Mouse (Mus musculus) kidney, embryonic 16.5 days (tissue): ENCODE results near the gene L1td1. TPM values are rescaled to one million over a fixed set of nuclear protein-coding genes. Genes with fewer than 3 reads are reported as not detected.
"Not testable (repeated sequence)": the region's sequence is repeated elsewhere in the genome, so short reads cannot be mapped to it uniquely, and the experiment has no call there.

Experiments used
- ATAC-seq: fragments of 200-750 bp; cut with Nextera tagmentation; 2 replicates; pipeline ENCODE4 v1.8.0; 2017; ENCODE audit warnings: moderate TSS enrichment; ENCODE audit not compliant: low FRiP score, low TSS enrichment
- H3K27ac ChIP-seq: fragments of 300-500 bp; sonication (generic); 2 replicates; pipeline ENCODE4 v1.5.1; 2014; ENCODE audit warnings: low read length
- H3K27me3 ChIP-seq: fragments of 300-500 bp; sonication (generic); 2 replicates; pipeline ENCODE4 v1.6.1; 2014; ENCODE audit warnings: low read length, control low read depth, mixed read lengths; ENCODE audit not compliant: insufficient read depth
- H3K36me3 ChIP-seq: fragments of 300-500 bp; sonication (generic); 2 replicates; pipeline ENCODE4 v1.6.1; 2014; ENCODE audit warnings: low read length, control low read depth, mixed read lengths; ENCODE audit not compliant: insufficient read depth
- H3K4me1 ChIP-seq: fragments of 300-500 bp; sonication (generic); 2 replicates; pipeline ENCODE4 v1.6.1; 2014; ENCODE audit warnings: low read length, control low read depth, mixed read lengths; ENCODE audit not compliant: insufficient read depth
- H3K4me2 ChIP-seq: fragments of 300-500 bp; sonication (generic); replicated peaks from 2 replicates; pipeline ENCODE4 v1.6.1; 2014; ENCODE audit warnings: low read depth, low read length
- H3K4me3 ChIP-seq: fragments of 300-500 bp; sonication (generic); 2 replicates; pipeline ENCODE4 v1.5.1; 2014; ENCODE audit warnings: mild to moderate bottlenecking, low read length
- H3K9ac ChIP-seq: fragments of 300-500 bp; sonication (generic); replicated peaks from 2 replicates; pipeline ENCODE4 v1.6.1; 2014; ENCODE audit warnings: low read length
- H3K9me3 ChIP-seq: fragments of 300-500 bp; sonication (generic); 2 replicates; pipeline ENCODE4 v1.6.1; 2016; ENCODE audit warnings: low read length, control low read depth
- WGBS: fragments of 180-500 bp; shearing (Covaris S2); extraction: QIAGEN DNeasy Blood & Tissue Kit; methylation state at CpG from one replicate; pipeline ENCODE4 v1.1.7; 2014; 5-methylcytosine and 5-hydroxymethylcytosine counted together
- polyA plus RNA-seq: library from polyadenylated mRNA; unstranded; fragments of >200 nt; fragmentation: Nextera tagmentation; extraction: Ambion mirVana; gene quantifications from 2 replicates; pipeline ENCODE4 v1.2.1, GENCODE M21; 2015

L1td1 gene
- polyA plus RNA-seq, 1 experiment from 2014 or later, result 0.50 TPM

- Histone ChIP-seq H3K27ac (no peak overlapping the region), H3K9me3 (no peaks in the 10 kb centered on the region), H3K9ac (no peak overlapping the region), H3K36me3 (no peaks in the 10 kb centered on the region), H3K4me3 (no peak overlapping the region), H3K4me1 (no peaks in the 10 kb centered on the region), H3K27me3 (no peaks in the 10 kb centered on the region), H3K4me2 (no peak overlapping the region)
- WGBS, result 26% methylated on average over 12 of the region's 12 CpGs
- ATAC-seq, result peak; percentile 50
Measured at GRCm38 (mm10) chr4:98702201-98702894, 24.2 kb upstream of the L1td1 start.

GRCm38 (mm10) chr4:98710891-98711290, 15.6 kb upstream of the L1td1 start:
- no peaks in the 10 kb centered on the region for H3K36me3 ChIP-seq
- H3K4me3 ChIP-seq, result no peak overlapping the region
- H3K4me1 ChIP-seq, result no peaks in the 10 kb centered on the region
- no peaks in the 10 kb centered on the region for H3K9me3 ChIP-seq
- no peak overlapping the region for H3K4me2 ChIP-seq
- H3K9ac ChIP-seq, result no peak overlapping the region
- 93% methylated on average over 8 of the region's 8 CpGs for WGBS
- no peaks in the 10 kb centered on the region for H3K27me3 ChIP-seq
- ATAC-seq, result no peak
- no peak overlapping the region for H3K27ac ChIP-seq

DNA sequence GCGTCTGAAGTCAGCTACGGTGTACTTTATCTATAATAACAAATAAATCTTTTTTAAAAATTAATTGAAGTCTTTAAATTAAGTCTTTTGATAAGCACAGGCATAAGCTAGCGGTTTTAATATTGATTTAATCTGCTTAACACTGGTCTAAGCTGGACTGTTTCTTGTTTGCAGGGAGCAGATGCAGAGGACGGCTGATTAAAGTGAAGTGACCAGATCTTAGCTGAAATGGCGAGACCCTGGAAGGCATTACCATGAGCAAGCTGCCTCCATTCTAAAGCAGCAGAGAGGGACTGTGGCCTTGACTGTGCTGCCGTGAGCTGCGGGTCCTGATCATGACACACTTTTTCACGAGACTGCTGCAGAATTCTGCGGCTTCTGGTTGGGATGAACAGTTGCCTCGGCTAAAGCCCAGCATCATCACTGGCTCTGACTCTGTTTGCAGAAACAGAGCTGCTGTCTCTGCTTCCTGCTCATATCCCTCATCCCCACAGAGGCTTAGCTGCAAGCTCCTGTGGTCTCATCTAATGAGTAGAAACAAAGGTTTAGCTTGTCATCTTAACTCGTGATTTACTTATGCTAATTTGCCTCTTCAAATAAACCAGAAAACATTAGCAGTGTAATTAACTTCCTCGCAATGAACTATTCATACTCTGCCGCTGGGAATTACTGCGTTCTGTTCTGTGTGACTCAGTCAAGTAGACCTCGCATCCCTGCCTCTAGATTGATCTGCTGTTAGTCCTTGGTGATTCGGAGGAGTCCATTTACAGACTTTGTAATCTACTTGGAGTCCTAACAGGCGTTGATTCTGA, 8.6 kb upstream of the L1td1 start:
- no peak overlapping the region for H3K4me3 ChIP-seq
- 88% methylated on average over 17 of the region's 17 CpGs for WGBS
- H3K9ac ChIP-seq, result no peak overlapping the region
- H3K9me3 ChIP-seq, result no peaks in the 10 kb centered on the region
- no peak overlapping the region for H3K4me2 ChIP-seq
- H3K36me3 ChIP-seq, result no peaks in the 10 kb centered on the region
- H3K27ac ChIP-seq, result no peak overlapping the region
- H3K4me1 ChIP-seq, result no peaks in the 10 kb centered on the region
- H3K27me3 ChIP-seq, result no peaks in the 10 kb centered on the region
- ATAC-seq, result no peak

DNA sequence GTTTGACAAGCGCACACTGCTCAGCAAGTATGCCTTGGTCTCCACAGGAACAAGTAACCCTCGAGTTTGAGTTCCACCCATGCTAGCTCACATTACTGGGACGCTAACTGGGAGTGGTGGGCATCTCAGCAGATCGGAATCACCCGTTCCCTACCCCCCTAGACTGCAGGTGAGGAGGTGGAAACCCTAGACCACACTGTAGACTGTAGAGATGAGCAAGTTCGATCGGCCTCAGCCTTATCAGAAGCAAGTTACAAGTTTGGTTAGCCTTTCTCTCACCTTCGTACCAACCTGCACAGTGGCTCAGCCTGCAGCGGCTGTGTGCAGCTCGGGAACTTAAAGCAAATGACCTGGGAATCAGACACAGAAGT, 8.0 kb upstream of the L1td1 start:
- H3K36me3 ChIP-seq, result no peaks in the 10 kb centered on the region
- no peaks in the 10 kb centered on the region for H3K4me1 ChIP-seq
- H3K27me3 ChIP-seq, result no peaks in the 10 kb centered on the region
- ATAC-seq, result no peak
- no peak overlapping the region for H3K4me3 ChIP-seq
- no peak overlapping the region for H3K9ac ChIP-seq
- H3K4me2 ChIP-seq, result no peak overlapping the region
- H3K9me3 ChIP-seq, result no peaks in the 10 kb centered on the region
- WGBS, result 86% methylated on average over 10 of the region's 10 CpGs
- H3K27ac ChIP-seq, result no peak overlapping the region

DNA sequence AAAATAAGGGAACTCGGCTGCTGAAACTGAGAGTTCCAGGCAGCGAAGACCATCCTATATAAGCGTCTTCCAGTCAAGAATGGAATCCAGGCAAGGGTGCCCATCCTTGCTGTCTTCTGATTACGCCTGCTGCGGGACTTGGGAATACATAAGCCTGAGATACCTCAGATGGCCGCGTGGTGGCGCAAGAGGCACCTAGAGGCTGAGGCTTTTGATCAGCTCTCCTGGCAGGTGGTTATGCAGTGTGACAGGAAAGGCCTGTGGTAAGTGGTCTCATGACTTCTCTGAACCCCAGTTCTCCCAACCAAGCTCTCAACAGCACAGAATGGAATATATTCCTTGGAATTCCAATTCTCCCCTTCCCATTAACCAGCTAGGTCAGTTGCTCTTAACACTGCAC, 4.1 kb upstream of the L1td1 start:
- 13% methylated on average over 8 of the region's 8 CpGs for WGBS
- H3K27me3 ChIP-seq, result peaks cover 11% of the 10 kb centered on the region
- H3K27ac ChIP-seq, result no peak overlapping the region
- peaks cover 9% of the 10 kb centered on the region for H3K4me1 ChIP-seq
- H3K4me3 ChIP-seq, result no peak overlapping the region
- no peaks in the 10 kb centered on the region for H3K9me3 ChIP-seq
- no peak for ATAC-seq
- H3K9ac ChIP-seq, result no peak overlapping the region
- no peak overlapping the region for H3K4me2 ChIP-seq
- H3K36me3 ChIP-seq, result no peaks in the 10 kb centered on the region

GRCm38 (mm10) chr4:98724682-98725081, 1.9 kb upstream of the L1td1 start:
- not testable (repeated sequence) for H3K4me2 ChIP-seq, H3K27ac ChIP-seq, H3K36me3 ChIP-seq, ATAC-seq, H3K9ac ChIP-seq, H3K4me3 ChIP-seq, H3K9me3 ChIP-seq
- Histone ChIP-seq H3K4me1 (peaks cover 19% of the 10 kb centered on the region), H3K27me3 (peaks cover 25% of the 10 kb centered on the region)
- WGBS, result 94% methylated on average over 1 of the region's 1 CpGs

DNA sequence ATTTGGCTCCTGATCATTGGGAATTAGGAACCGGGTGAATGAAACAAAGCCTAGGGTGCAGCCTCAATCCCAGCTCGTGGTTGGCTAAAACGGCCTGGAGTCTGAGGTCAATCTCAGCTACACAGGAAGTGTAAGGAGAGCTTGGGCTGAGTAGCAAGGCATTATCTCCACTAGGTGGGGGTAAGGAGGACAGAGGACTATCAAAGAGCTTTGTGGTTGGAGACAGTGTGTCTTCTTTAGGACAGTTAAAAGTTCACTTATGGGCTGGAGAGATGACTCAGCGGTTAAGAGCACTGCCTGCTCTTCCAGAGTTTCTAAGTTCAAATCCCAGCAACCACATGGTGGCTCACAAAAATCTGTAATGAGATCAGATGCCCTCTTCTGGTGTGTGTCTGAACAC, 1.1 kb upstream of the L1td1 start:
- no peaks in the 10 kb centered on the region for H3K36me3 ChIP-seq
- H3K9ac ChIP-seq, result no peak overlapping the region
- ATAC-seq, result no peak
- 42% methylated on average over 4 of the region's 4 CpGs for WGBS
- H3K4me2 ChIP-seq, result no peak overlapping the region
- H3K9me3 ChIP-seq, result no peaks in the 10 kb centered on the region
- H3K4me3 ChIP-seq, result no peak overlapping the region
- peaks cover 19% of the 10 kb centered on the region for H3K4me1 ChIP-seq
- H3K27me3 ChIP-seq, result peaks cover 25% of the 10 kb centered on the region
- no peak overlapping the region for H3K27ac ChIP-seq

- H3K9ac ChIP-seq, result peak overlapping the region; percentile 60; the same call in 1 of the 2 replicates
- 5% methylated on average over 21 of the region's 21 CpGs for WGBS
- H3K36me3 ChIP-seq, result no peaks in the 10 kb centered on the region
- peak overlapping the region; percentile 39 for H3K4me3 ChIP-seq
- peaks cover 19% of the 10 kb centered on the region for H3K4me1 ChIP-seq
- H3K27me3 ChIP-seq, result peaks cover 25% of the 10 kb centered on the region
- no peak for ATAC-seq
- no peak overlapping the region for H3K27ac ChIP-seq
- no peaks in the 10 kb centered on the region for H3K9me3 ChIP-seq
- H3K4me2 ChIP-seq, result peak overlapping the region; percentile 55
Measured at GRCm38 (mm10) chr4:98727295-98727958, 893 bp downstream of the L1td1 start.

DNA sequence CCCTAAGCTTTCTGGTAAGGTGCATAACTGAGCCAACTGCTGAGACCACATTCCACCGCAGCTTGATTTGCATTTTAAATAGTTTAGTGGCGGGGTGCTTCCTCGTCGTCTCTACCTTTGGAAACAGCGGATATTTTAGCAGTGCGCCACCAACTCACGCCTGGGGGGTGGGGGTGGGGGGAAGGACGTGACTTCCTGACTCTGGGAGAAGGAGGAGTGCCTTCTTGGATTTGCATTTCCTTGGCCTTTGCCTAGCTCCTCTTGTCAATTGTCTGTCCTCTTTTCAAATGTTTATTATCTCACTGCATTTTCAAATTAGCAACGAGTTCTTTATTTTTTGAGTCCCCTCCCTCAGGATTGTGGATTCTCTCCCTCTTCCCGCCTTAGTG, 1.4 kb downstream of the L1td1 start:
- no peaks in the 10 kb centered on the region for H3K9me3 ChIP-seq
- peak overlapping the region; percentile 55 for H3K4me2 ChIP-seq
- 5% methylated on average over 10 of the region's 10 CpGs for WGBS
- ATAC-seq, result 0 out of 2 replicates have a peak, but pooled peaks have one; percentile 29
- H3K36me3 ChIP-seq, result no peaks in the 10 kb centered on the region
- no peak overlapping the region for H3K27ac ChIP-seq
- peaks cover 19% of the 10 kb centered on the region for H3K4me1 ChIP-seq
- H3K27me3 ChIP-seq, result peaks cover 25% of the 10 kb centered on the region
- no peak overlapping the region; the same call in 1 of the 2 replicates for H3K9ac ChIP-seq
- peak overlapping the region; percentile 39 for H3K4me3 ChIP-seq
